Mouse (Mus musculus): ENCODE results near the gene Zfp414. TPM values are rescaled to one million over a fixed set of nuclear protein-coding genes. Genes with fewer than 3 reads are reported as not detected.
"Not testable (repeated sequence)": the region's sequence is repeated elsewhere in the genome, so short reads cannot be mapped to it uniquely, and the experiment has no call there.

Zfp414 gene
- polyA plus RNA-seq, 1 experiment from 2014 or later: 46.3 TPM

- not testable (repeated sequence) for H3K4me1 ChIP-seq (ENCODE audit: insufficient read depth, low read length); ATAC-seq (ENCODE audit: low FRiP score, low TSS enrichment); H3K27ac ChIP-seq (ENCODE audit: low read length); H3K9me3 ChIP-seq (ENCODE audit: low read length); H3K27me3 ChIP-seq (ENCODE audit: insufficient read depth, low read length); H3K4me3 ChIP-seq (ENCODE audit: low read length); H3K4me2 ChIP-seq (replicated peaks; ENCODE audit: low read depth, low read length); H3K36me3 ChIP-seq (ENCODE audit: insufficient read depth, low read length); H3K9ac ChIP-seq (replicated peaks; ENCODE audit: low read length)
- WGBS: 82% methylated on average over 5 of the region's 5 CpGs
Measured at GRCm38 (mm10) chr17:33613726-33614125, 15.2 kb upstream of the Zfp414 start.

DNA sequence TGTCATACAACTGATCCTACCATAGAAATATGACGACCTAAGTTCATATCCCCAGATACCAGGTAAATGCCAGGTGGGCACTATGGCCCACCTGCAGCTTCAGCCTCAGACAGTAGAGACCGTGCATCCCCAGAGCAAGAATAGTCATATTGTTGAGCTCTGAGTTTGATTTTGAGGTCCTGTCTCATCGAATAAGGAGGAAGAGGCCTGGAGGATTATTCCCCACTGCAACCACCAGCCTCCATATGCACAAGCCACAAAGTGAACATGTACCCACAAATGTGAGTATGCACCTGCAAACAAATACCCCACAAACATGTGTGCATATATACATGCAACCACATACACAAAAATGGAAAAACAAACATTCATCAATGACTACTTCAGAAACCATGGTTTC, 1.6 kb upstream of the Zfp414 start:
- no peaks in the 10 kb centered on the region for H3K27me3 ChIP-seq (ENCODE audit: insufficient read depth, low read length)
- WGBS: 97% methylated on average over 3 of the region's 3 CpGs
- H3K4me1 ChIP-seq (ENCODE audit: insufficient read depth, low read length): peaks cover 18% of the 10 kb centered on the region
- H3K4me3 ChIP-seq (ENCODE audit: low read length): no peak overlapping the region
- no peak overlapping the region for H3K4me2 ChIP-seq (replicated peaks; ENCODE audit: low read depth, low read length)
- no peak for ATAC-seq (ENCODE audit: low FRiP score, low TSS enrichment)
- no peak overlapping the region for H3K27ac ChIP-seq (ENCODE audit: low read length)
- peaks cover 12% of the 10 kb centered on the region for H3K36me3 ChIP-seq (ENCODE audit: insufficient read depth, low read length)
- no peaks in the 10 kb centered on the region for H3K9me3 ChIP-seq (ENCODE audit: low read length)
- H3K9ac ChIP-seq (replicated peaks; ENCODE audit: low read length): no peak overlapping the region

- no peaks in the 10 kb centered on the region for H3K27me3 ChIP-seq (ENCODE audit: insufficient read depth, low read length)
- H3K4me2 ChIP-seq (replicated peaks; ENCODE audit: low read depth, low read length): peak overlapping the region; percentile 88
- H3K9me3 ChIP-seq (ENCODE audit: low read length): no peaks in the 10 kb centered on the region
- H3K9ac ChIP-seq (replicated peaks; ENCODE audit: low read length): peak overlapping the region; percentile 78
- H3K27ac ChIP-seq (ENCODE audit: low read length): peak overlapping the region; percentile 93
- H3K4me3 ChIP-seq (ENCODE audit: low read length): peak overlapping the region; percentile 61
- H3K36me3 ChIP-seq (ENCODE audit: insufficient read depth, low read length): peaks cover 13% of the 10 kb centered on the region
- peak; percentile 25 for ATAC-seq (ENCODE audit: low FRiP score, low TSS enrichment)
- peaks cover 18% of the 10 kb centered on the region for H3K4me1 ChIP-seq (ENCODE audit: insufficient read depth, low read length)
- 75% methylated on average over 12 of the region's 12 CpGs for WGBS
Measured at GRCm38 (mm10) chr17:33629487-33630125, 716 bp downstream of the Zfp414 start.

DNA sequence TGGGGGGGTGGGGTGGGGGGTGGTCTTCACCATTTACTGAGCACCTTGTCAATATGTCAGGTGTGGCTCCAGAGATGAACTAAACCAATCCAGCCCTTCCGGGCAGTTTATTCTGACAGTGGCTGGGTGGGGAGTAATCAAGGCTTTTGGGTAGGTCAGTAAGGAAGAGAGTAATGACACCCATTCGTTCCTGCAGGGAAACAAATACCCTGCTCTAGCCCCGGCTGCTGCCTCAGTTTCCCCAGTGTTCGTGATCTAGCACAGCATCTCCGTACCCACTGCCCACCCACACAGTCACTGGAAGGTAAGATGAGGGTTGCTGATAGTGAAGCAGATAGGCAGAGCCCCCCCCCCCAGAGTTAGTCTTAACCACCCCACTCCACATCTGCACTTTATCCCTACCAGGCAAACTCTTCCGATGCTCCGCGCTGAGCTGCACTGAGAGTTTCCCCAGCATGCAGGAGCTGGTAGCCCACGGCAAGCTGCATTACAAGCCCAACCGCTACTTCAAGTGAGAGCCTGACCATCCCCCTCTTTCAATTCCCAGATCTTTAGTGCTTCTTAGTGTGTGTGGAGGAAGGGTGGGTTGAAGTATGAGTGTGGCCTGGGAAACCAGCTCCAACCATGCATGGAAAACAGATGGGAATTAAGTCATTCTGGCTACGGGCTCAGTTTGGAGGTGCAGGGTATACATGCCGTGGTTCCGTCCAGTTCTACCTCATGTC, 1.4 kb downstream of the Zfp414 start:
- H3K27ac ChIP-seq (ENCODE audit: low read length): no peak overlapping the region; the same call in 1 of the 2 replicates
- H3K9me3 ChIP-seq (ENCODE audit: low read length): no peaks in the 10 kb centered on the region
- H3K4me3 ChIP-seq (ENCODE audit: low read length): 0 out of 2 replicates have a peak overlapping the region, but pooled peaks have one; percentile 61
- H3K27me3 ChIP-seq (ENCODE audit: insufficient read depth, low read length): no peaks in the 10 kb centered on the region
- H3K36me3 ChIP-seq (ENCODE audit: insufficient read depth, low read length): peaks cover 13% of the 10 kb centered on the region
- 69% methylated on average over 13 of the region's 13 CpGs for WGBS
- ATAC-seq (ENCODE audit: low FRiP score, low TSS enrichment): no peak
- peaks cover 18% of the 10 kb centered on the region for H3K4me1 ChIP-seq (ENCODE audit: insufficient read depth, low read length)
- no peak overlapping the region for H3K9ac ChIP-seq (replicated peaks; ENCODE audit: low read length)
- H3K4me2 ChIP-seq (replicated peaks; ENCODE audit: low read depth, low read length): peak overlapping the region; percentile 88

- Histone ChIP-seq H3K36me3 (ENCODE audit: insufficient read depth, low read length) (peaks cover 13% of the 10 kb centered on the region), H3K27ac (ENCODE audit: low read length) (no peak overlapping the region; the same call in 1 of the 2 replicates), H3K9me3 (ENCODE audit: low read length) (no peaks in the 10 kb centered on the region), H3K4me3 (ENCODE audit: low read length) (no peak overlapping the region), H3K9ac (replicated peaks; ENCODE audit: low read length) (no peak overlapping the region), H3K4me2 (replicated peaks; ENCODE audit: low read depth, low read length) (no peak overlapping the region), H3K27me3 (ENCODE audit: insufficient read depth, low read length) (no peaks in the 10 kb centered on the region), H3K4me1 (ENCODE audit: insufficient read depth, low read length) (peaks cover 18% of the 10 kb centered on the region)
- 95% methylated on average over 9 of the region's 9 CpGs for WGBS
- no peak for ATAC-seq (ENCODE audit: low FRiP score, low TSS enrichment)
Measured at GRCm38 (mm10) chr17:33631236-33631635, 2.3 kb downstream of the Zfp414 start.

DNA sequence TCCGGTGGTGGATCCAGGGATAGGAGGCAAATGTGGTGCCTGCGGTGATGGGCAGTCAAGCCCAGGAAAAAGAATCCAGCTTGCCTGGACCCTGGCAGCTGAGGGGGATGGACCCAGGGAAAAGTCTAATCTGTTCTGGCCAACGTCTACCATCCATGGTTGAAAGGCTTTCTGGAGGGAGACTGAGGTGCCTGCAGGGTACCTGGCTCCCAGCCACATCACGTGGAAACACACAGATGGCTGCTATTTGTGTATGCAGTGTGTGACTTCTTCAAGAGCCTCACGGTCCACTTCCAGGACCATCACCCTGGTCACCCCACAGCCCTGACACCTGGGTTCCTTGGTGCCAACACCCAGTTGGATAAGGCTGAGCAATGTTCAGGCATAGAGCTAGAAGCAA, 2.9 kb downstream of the Zfp414 start:
- H3K4me3 ChIP-seq (ENCODE audit: low read length): no peak overlapping the region
- H3K9me3 ChIP-seq (ENCODE audit: low read length): no peaks in the 10 kb centered on the region
- H3K27ac ChIP-seq (ENCODE audit: low read length): no peak overlapping the region
- H3K36me3 ChIP-seq (ENCODE audit: insufficient read depth, low read length): peaks cover 13% of the 10 kb centered on the region
- no peak overlapping the region for H3K9ac ChIP-seq (replicated peaks; ENCODE audit: low read length)
- no peak for ATAC-seq (ENCODE audit: low FRiP score, low TSS enrichment)
- H3K27me3 ChIP-seq (ENCODE audit: insufficient read depth, low read length): no peaks in the 10 kb centered on the region
- no peak overlapping the region for H3K4me2 ChIP-seq (replicated peaks; ENCODE audit: low read depth, low read length)
- 89% methylated on average over 5 of the region's 5 CpGs for WGBS
- peaks cover 18% of the 10 kb centered on the region for H3K4me1 ChIP-seq (ENCODE audit: insufficient read depth, low read length)

DNA sequence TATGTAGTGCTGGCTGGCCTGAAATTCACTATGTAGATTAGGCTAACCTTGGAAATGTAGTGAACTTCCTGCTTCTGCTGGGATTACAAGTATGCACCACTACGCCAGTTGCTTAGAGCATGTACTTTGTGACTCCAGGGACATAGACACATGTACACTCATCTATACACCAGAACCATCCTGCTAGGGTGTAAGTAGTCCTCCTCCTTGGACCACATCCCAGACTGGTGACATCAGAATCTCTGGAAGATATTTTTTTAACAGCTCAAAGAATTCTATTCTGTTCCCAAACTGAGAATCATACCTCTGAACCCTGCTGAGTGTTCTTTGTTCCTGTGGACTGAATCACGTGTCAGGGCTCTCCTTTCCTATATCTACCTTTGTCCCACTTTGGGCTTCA, 8.1 kb downstream of the Zfp414 start:
- ATAC-seq (ENCODE audit: low FRiP score, low TSS enrichment): no peak
- WGBS: 84% methylated on average over 2 of the region's 2 CpGs

GRCm38 (mm10) chr17:33637516-33638276, 8.8 kb downstream of the Zfp414 start, which contains the start of gene Pram1:
Pram1 (plus strand) TSS chr17:33638056.
- H3K4me2 ChIP-seq (replicated peaks; ENCODE audit: low read depth, low read length): no peak within 1 kb of the TSS
- no peaks in the 10 kb centered on the region for H3K4me1 ChIP-seq (ENCODE audit: insufficient read depth, low read length)
- H3K36me3 ChIP-seq (ENCODE audit: insufficient read depth, low read length): 0 out of 2 replicates have a peak, but pooled peaks cover 6% of the 10 kb centered on the region
- 76% methylated on average over 4 of the region's 4 CpGs for WGBS
- no peak for ATAC-seq (ENCODE audit: low FRiP score, low TSS enrichment)
- H3K9ac ChIP-seq (replicated peaks; ENCODE audit: low read length): no peak within 1 kb of the TSS
- H3K27ac ChIP-seq (ENCODE audit: low read length): no peak within 1 kb of the TSS
- no peaks in the 10 kb centered on the region for H3K27me3 ChIP-seq (ENCODE audit: insufficient read depth, low read length)
- H3K9me3 ChIP-seq (ENCODE audit: low read length): no peaks in the 10 kb centered on the region
- no peak within 1 kb of the TSS for H3K4me3 ChIP-seq (ENCODE audit: low read length)

More for the DNA sequence above, 8.1 kb downstream of the Zfp414 start:
- Histone ChIP-seq H3K4me1 (ENCODE audit: insufficient read depth, low read length) (no peaks in the 10 kb centered on the region), H3K27me3 (ENCODE audit: insufficient read depth, low read length) (no peaks in the 10 kb centered on the region), H3K27ac (ENCODE audit: low read length) (no peak overlapping the region), H3K36me3 (ENCODE audit: insufficient read depth, low read length) (peaks cover 7% of the 10 kb centered on the region; the same call in 1 of the 2 replicates), H3K9me3 (ENCODE audit: low read length) (no peaks in the 10 kb centered on the region), H3K9ac (replicated peaks; ENCODE audit: low read length) (no peak overlapping the region), H3K4me2 (replicated peaks; ENCODE audit: low read depth, low read length) (no peak overlapping the region), H3K4me3 (ENCODE audit: low read length) (no peak overlapping the region)

GRCm38 (mm10) chr17:33639743-33640142, 10.9 kb downstream of the Zfp414 start:
- Histone ChIP-seq H3K4me2 (replicated peaks; ENCODE audit: low read depth, low read length) (no peak overlapping the region), H3K27me3 (ENCODE audit: insufficient read depth, low read length) (no peaks in the 10 kb centered on the region), H3K4me3 (ENCODE audit: low read length) (no peak overlapping the region), H3K27ac (ENCODE audit: low read length) (no peak overlapping the region), H3K9ac (replicated peaks; ENCODE audit: low read length) (no peak overlapping the region), H3K36me3 (ENCODE audit: insufficient read depth, low read length) (peaks cover 24% of the 10 kb centered on the region), H3K9me3 (ENCODE audit: low read length) (no peaks in the 10 kb centered on the region), H3K4me1 (ENCODE audit: insufficient read depth, low read length) (no peaks in the 10 kb centered on the region)
- 56% methylated on average over 6 of the region's 6 CpGs for WGBS
- ATAC-seq (ENCODE audit: low FRiP score, low TSS enrichment): no peak
